Mouse (Mus musculus) midbrain, embryonic 11.5 days (tissue): Measurements from ENCODE around the gene Zbtb4. TPM values are rescaled to one million over a fixed set of nuclear protein-coding genes. Genes with fewer than 3 reads are reported as not detected.

Source experiments
- ATAC-seq: fragments of 200-750 bp; cut with Nextera tagmentation; 2 replicates; pipeline ENCODE4 v1.8.0; 2017; ENCODE audit warnings: moderate TSS enrichment, moderate library complexity; ENCODE audit not compliant: low FRiP score
- DNase-seq: peaks from one replicate; pipeline ENCODE4 v3.0.0; 2015; ENCODE audit warnings: low spot score; ENCODE audit errors: missing footprints
- H3K27ac ChIP-seq: fragments of 300-500 bp; sonication (generic); 2 replicates; pipeline ENCODE4 v1.5.1; 2014; ENCODE audit warnings: low read depth, low read length
- H3K27me3 ChIP-seq: fragments of 300-500 bp; sonication (generic); 2 replicates; pipeline ENCODE4 v1.6.1; 2014; ENCODE audit warnings: mild to moderate bottlenecking, low read length, moderate library complexity, mixed read lengths; ENCODE audit not compliant: control insufficient read depth, insufficient read depth
- H3K36me3 ChIP-seq: fragments of 300-500 bp; sonication (generic); 2 replicates; pipeline ENCODE4 v1.6.1; 2014; ENCODE audit warnings: mild to moderate bottlenecking, low read length, moderate library complexity, mixed read lengths; ENCODE audit not compliant: control insufficient read depth, insufficient read depth
- H3K4me1 ChIP-seq: fragments of 300-500 bp; sonication (generic); 2 replicates; pipeline ENCODE4 v1.6.1; 2014; ENCODE audit warnings: low read length; ENCODE audit not compliant: control insufficient read depth, insufficient read depth
- H3K4me2 ChIP-seq: fragments of 300-500 bp; sonication (generic); 2 replicates; pipeline ENCODE4 v1.6.1; 2014; ENCODE audit warnings: mild to moderate bottlenecking, moderate library complexity
- H3K4me3 ChIP-seq: fragments of 300-500 bp; sonication (generic); 2 replicates; pipeline ENCODE4 v1.5.1; 2014; ENCODE audit warnings: low read depth, low read length
- H3K9ac ChIP-seq: fragments of 300-500 bp; sonication (generic); 2 replicates; pipeline ENCODE4 v1.6.1; 2014; ENCODE audit warnings: low read length
- H3K9me3 ChIP-seq: fragments of 300-500 bp; sonication (generic); 2 replicates; pipeline ENCODE4 v1.6.1; 2016; ENCODE audit warnings: low read length; ENCODE audit not compliant: control insufficient read depth
- WGBS: fragments of 180-500 bp; shearing (Covaris S2); extraction: QIAGEN DNeasy Blood & Tissue Kit; methylation state at CpG from one replicate; pipeline ENCODE4 v1.1.7; 2014; 5-methylcytosine and 5-hydroxymethylcytosine counted together
- polyA plus RNA-seq: library from polyadenylated mRNA; unstranded; fragments of >200 nt; fragmentation: Nextera tagmentation; extraction: Ambion mirVana; gene quantifications from 2 replicates; pipeline ENCODE4 v1.2.1, GENCODE M21; 2014

Gene Zbtb4
- polyA plus RNA-seq, 1 experiment from 2014 or later, result 0.90 TPM

- H3K4me3 ChIP-seq, result peak overlapping the region; percentile 44
- under 1% methylated on average over 29 of the region's 33 CpGs for WGBS
- ATAC-seq, result no peak
- H3K9ac ChIP-seq, result peak overlapping the region; percentile 66
- peak overlapping the region; percentile 92 for H3K4me2 ChIP-seq
- H3K27me3 ChIP-seq, result peaks cover 51% of the 10 kb centered on the region
- no peaks in the 10 kb centered on the region for H3K9me3 ChIP-seq
- peak; percentile 97 for DNase-seq
- no peaks in the 10 kb centered on the region for H3K36me3 ChIP-seq
- no peak overlapping the region for H3K27ac ChIP-seq
- peaks cover 51% of the 10 kb centered on the region for H3K4me1 ChIP-seq
Observed at GRCm38 (mm10) chr11:69802648-69803105, 37.0 kb downstream of the Zbtb4 start.

- no peak for ATAC-seq
- Histone ChIP-seq H3K36me3 (no peaks in the 10 kb centered on the region), H3K4me2 (peak overlapping the region; percentile 92), H3K9ac (peak overlapping the region; percentile 61), H3K4me3 (peak overlapping the region; percentile 44), H3K27ac (no peak overlapping the region), H3K27me3 (peaks cover 51% of the 10 kb centered on the region), H3K9me3 (no peaks in the 10 kb centered on the region), H3K4me1 (peaks cover 51% of the 10 kb centered on the region)
- WGBS, result 1% methylated on average over 12 of the region's 12 CpGs
- no peak for DNase-seq
Observed at GRCm38 (mm10) chr11:69803328-69803727, 37.6 kb downstream of the Zbtb4 start.

DNA sequence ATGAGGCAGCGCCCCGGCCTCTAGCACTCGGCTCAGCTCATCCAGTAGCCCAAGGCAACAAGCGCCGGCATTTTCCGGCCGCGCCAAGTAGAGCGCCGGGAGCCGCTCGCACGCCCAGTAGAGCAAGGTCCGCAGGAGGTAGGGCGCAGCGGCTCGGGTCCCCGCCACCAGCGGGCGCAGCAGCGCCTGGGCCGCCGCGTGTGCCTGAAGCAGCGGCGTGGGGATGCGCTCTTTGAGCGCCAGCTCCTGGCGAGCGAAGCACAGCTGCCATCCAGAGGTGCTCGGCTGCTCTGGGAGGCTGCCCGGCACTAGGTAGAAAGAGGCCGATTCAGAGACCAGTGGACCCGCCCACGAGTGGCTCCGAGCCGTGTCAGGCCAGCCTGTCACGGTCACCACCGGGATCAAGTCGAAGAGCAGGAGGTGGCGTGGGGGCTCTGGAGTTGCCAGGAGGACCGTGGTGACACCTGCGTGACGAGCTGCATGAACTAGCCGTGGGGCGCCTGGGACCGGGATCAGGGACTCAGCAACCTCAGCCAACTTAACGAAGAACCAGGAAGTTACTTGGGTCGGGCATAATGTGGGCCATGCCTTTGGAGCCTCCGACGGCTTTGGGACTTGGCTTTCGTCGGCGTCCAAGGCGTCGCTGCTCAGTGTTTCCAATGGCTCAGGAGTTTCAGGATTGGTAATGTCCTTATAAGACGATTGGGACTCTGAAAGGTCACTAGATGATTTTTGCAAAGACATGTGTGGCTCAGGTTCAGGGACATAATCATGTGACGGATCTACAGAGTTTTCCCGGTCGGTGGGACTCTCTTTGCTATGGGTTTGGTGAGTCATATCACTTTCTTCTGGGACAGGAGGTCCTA is 38.3 kb downstream of the Zbtb4 start:
- H3K36me3 ChIP-seq, result no peaks in the 10 kb centered on the region
- H3K4me1 ChIP-seq, result peaks cover 49% of the 10 kb centered on the region
- H3K27me3 ChIP-seq, result peaks cover 51% of the 10 kb centered on the region
- 1% methylated on average over 60 of the region's 60 CpGs for WGBS
- DNase-seq (peak; percentile 95), ATAC-seq (peak; percentile 49)
- peak overlapping the region; percentile 92 for H3K4me2 ChIP-seq
- no peaks in the 10 kb centered on the region for H3K9me3 ChIP-seq
- H3K9ac ChIP-seq, result peak overlapping the region; percentile 61
- H3K27ac ChIP-seq, result no peak overlapping the region
- peak overlapping the region; percentile 44 for H3K4me3 ChIP-seq

DNA sequence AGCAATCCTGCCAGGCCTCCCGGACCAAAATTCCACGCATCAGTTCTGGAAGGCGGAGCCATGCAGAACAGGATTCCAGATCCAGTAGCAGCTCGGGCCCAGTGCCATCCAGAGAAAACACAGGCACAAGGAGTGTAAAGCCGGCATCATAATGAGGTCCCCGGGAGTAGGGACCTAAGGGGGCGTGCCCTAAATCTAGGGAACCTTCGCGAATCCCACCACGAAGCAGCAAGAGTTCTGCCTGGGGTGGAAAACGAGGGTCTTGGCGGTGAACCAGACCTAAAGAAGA is 38.9 kb downstream of the Zbtb4 start:
- 7% methylated on average over 12 of the region's 12 CpGs for WGBS
- Histone ChIP-seq H3K36me3 (no peaks in the 10 kb centered on the region), H3K4me2 (0 out of 2 replicates have a peak overlapping the region, but pooled peaks have one; percentile 11), H3K27ac (no peak overlapping the region), H3K4me3 (peak overlapping the region; percentile 44; the same call in 1 of the 2 replicates), H3K9me3 (no peaks in the 10 kb centered on the region), H3K4me1 (peaks cover 43% of the 10 kb centered on the region), H3K9ac (no peak overlapping the region), H3K27me3 (peaks cover 51% of the 10 kb centered on the region)
- no peak for ATAC-seq
- peak; percentile 92 for DNase-seq

DNA sequence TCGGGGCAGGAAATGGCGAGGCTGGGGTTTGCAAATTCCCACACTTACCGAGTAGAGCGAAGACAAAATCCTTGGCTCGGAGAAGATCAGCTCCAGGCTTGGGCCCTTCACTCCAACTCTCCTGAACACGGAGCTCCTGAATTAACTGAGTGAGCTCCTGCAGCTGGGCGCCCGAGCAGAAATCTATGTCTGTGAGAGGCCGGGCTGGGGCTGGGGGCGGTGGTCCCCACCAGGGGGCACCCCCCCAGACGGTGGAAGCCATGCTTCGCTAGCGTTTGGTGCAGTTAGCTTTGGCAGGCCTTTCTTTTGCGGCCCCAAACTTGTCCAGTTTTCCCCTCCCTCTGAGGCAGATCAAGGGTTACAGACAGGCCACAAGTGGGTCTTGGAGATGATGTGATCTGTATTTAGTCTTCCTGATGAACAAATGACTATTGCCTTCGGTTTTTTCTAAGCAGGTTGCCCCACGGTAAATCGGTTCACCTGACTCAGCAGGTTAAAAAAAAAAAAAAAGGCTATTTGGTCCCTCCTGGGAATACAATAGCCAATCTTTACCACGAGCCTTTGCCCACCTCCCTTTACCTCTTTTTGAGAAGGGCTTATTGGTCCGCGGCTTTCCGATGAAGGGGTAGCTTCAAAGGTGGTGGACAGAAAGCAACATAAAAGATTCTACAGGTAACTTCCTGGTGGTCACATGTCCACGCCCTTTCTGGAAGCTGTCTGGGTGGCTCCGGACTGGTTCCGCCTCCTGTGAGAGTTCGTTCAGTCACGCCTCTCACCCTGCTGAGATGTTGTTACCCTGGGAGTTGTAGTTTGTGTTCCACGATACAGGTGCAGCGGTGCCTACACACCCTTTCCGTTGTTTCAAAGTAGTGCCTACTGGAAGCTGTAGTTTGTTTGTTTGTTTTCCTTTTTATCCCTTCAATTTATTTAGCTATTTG is 39.5 kb downstream of the Zbtb4 start, which contains the start of gene Tmem102:
Tmem102 (minus strand) TSS at position 653 of the 938 bp plus-strand sequence.
- Histone ChIP-seq H3K27me3 (peaks cover 51% of the 10 kb centered on the region), H3K4me2 (0 out of 2 replicates have a peak within 1 kb of the TSS, but pooled peaks have one; percentile 11), H3K27ac (no peak within 1 kb of the TSS), H3K4me1 (peaks cover 37% of the 10 kb centered on the region), H3K4me3 (peak within 1 kb of the TSS; percentile 44; the same call in 1 of the 2 replicates), H3K9me3 (no peaks in the 10 kb centered on the region), H3K36me3 (no peaks in the 10 kb centered on the region), H3K9ac (no peak within 1 kb of the TSS)
- DNase-seq (peak; percentile 87), ATAC-seq (no peak)
- 6% methylated on average over 29 of the region's 29 CpGs for WGBS

DNA sequence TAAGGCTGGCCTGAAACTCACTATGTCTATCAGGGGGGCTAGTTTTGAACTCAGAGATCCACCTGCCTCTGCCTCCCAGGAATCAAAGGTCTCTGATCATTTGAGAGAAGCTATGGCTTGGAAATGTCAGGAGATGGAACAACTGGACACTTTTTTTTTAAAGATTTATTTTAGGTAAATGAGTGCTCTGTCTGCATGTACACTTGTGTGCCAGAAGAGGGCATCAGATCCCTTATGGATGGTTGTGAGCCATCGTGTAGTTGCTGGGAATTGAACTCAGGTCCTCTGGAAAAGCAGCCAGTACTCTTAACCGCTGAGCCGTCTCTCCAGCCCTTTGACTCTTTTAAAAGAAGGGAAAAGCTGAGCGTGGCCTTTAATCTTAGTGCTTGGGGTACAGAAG is 40.7 kb downstream of the Zbtb4 start:
- DNase-seq (no peak), ATAC-seq (no peak)
- H3K9ac ChIP-seq, result no peak overlapping the region
- peaks cover 46% of the 10 kb centered on the region for H3K27me3 ChIP-seq
- H3K4me2 ChIP-seq, result no peak overlapping the region
- peaks cover 30% of the 10 kb centered on the region for H3K4me1 ChIP-seq
- WGBS, result 78% methylated on average over 4 of the region's 4 CpGs
- no peaks in the 10 kb centered on the region for H3K9me3 ChIP-seq
- no peak overlapping the region for H3K4me3 ChIP-seq
- no peak overlapping the region for H3K27ac ChIP-seq
- no peaks in the 10 kb centered on the region for H3K36me3 ChIP-seq

DNA sequence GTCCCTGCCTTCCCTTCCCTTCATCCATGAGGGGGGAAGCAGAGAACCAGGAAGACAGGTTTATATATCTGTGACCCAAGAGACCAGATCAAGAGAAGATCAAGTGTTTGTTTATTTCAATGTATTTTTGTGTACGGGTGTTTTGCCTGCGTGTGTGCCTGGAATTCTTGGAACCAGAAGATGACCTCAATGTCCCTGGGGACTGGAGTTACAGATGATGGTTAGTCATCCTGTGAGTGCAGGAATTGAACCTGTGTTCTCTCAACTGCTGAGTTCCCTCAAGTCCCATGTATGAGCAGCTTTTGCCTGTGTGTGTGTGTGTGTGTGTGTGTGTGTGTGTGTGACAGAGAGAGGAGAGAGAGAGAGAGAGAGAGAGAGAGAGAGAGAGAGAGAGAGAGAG is 41.9 kb downstream of the Zbtb4 start:
- Histone ChIP-seq H3K9me3 (no peaks in the 10 kb centered on the region), H3K27ac (no peak overlapping the region), H3K27me3 (peaks cover 34% of the 10 kb centered on the region), H3K4me1 (peaks cover 19% of the 10 kb centered on the region), H3K4me3 (no peak overlapping the region), H3K36me3 (no peaks in the 10 kb centered on the region), H3K4me2 (no peak overlapping the region), H3K9ac (no peak overlapping the region)
- 87% methylated on average over 2 of the region's 2 CpGs for WGBS
- ATAC-seq (no peak), DNase-seq (no peak)

DNA sequence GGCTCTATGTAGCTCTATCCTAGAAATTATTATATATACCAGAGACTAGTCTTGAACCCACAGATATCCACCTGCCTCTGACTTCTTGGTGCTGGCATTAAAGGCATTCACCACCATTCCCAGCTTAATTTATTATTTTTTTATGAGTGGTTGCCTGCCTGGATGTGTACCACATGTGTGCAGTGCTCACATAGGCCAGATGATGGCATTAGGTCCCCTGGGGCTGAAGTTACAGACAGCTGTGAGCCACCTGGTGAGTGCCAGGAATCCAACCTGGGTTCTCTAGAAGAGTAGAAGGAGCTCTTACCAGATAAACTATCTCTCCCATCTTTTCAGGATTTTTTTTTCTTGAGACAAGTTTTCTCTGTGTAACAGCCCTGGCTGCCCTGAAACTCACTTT is 44.6 kb downstream of the Zbtb4 start:
- Histone ChIP-seq H3K4me3 (no peak overlapping the region), H3K4me2 (no peak overlapping the region), H3K36me3 (no peaks in the 10 kb centered on the region), H3K27me3 (peaks cover 11% of the 10 kb centered on the region), H3K9me3 (no peaks in the 10 kb centered on the region), H3K4me1 (no peaks in the 10 kb centered on the region), H3K9ac (no peak overlapping the region), H3K27ac (no peak overlapping the region)
- ATAC-seq (no peak), DNase-seq (no peak)

DNA sequence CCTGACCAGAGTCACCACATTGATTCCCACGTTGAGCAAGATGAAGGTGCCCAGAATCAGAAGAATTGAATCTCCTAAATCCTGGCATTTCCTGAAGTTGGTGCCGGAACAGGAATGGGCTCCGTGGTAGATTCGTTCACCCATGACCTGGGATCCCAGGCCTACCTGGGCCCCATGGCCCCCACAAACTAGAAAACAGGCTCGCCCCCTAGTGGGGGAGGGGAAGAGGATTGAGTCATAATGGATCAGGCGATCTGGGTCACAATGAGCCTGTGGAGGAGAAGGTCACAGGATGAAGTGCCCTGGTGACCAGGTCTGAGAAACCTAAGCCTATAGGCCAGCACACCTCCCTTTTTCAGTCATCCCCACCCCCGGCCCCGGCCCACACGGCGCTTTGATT is 49.4 kb downstream of the Zbtb4 start, which contains the start of gene Gm39566:
Gm39566 (minus strand) TSS at position 144 of the 400 bp plus-strand sequence.
- H3K9ac ChIP-seq, result no peak within 1 kb of the TSS
- H3K9me3 ChIP-seq, result no peaks in the 10 kb centered on the region
- ATAC-seq (no peak), DNase-seq (no peak)
- H3K4me2 ChIP-seq, result no peak within 1 kb of the TSS
- H3K4me1 ChIP-seq, result no peaks in the 10 kb centered on the region
- no peaks in the 10 kb centered on the region for H3K27me3 ChIP-seq
- H3K4me3 ChIP-seq, result no peak within 1 kb of the TSS
- no peaks in the 10 kb centered on the region for H3K36me3 ChIP-seq
- H3K27ac ChIP-seq, result no peak within 1 kb of the TSS
- 61% methylated on average over 10 of the region's 10 CpGs for WGBS
